Mouse (Mus musculus): ENCODE measurements around the gene Fiz1.

- TF ChIP-seq TAL1 (IDR thresholded peaks at IDR 0.05; ENCODE audit: low read length), result no peak
- TF ChIP-seq GATA1 (IDR thresholded peaks at IDR 0.05; ENCODE audit: low read length), result no peak
Observed at GRCm38 (mm10) chr7:5029543-5029942, 15.0 kb upstream of the Fiz1 start.

All from erythroblast, embryonic 14.5 days (primary cell).